Mouse (Mus musculus): ENCODE results near the gene Gabarapl1. TPM values are rescaled to one million over a fixed set of nuclear protein-coding genes. Genes with fewer than 3 reads are reported as not detected.
"Not testable (repeated sequence)": the region's sequence is repeated elsewhere in the genome, so short reads cannot be mapped to it uniquely, and the experiment has no call there.

Gabarapl1 gene
- 53.6 TPM for polyA plus RNA-seq (2012; fragmentation: generic; extraction: Trizol)

- Histone ChIP-seq H3K4me3 (peak within 1 kb of the TSS; percentile 95), H3K27me3 (ENCODE audit: control insufficient read depth, insufficient read depth, insufficient read length) (no peaks in the 10 kb centered on the region)
- TF ChIP-seq REST (IDR thresholded peaks at IDR 0.05; ENCODE audit: insufficient read depth, insufficient read length) = no peak
- no peak for TF ChIP-seq MYOG (IDR thresholded peaks at IDR 0.05; ENCODE audit: control insufficient read depth in 1 of 3, insufficient read depth in 1 of 3, insufficient read length in 2 of 3, low read depth in 2 of 3)
- TF ChIP-seq CEBPB (IDR thresholded peaks at IDR 0.05; ENCODE audit: insufficient read depth, poor library complexity, severe bottlenecking) = no peak
- no peak for TF ChIP-seq TCF3 (IDR thresholded peaks at IDR 0.05; ENCODE audit: insufficient read length, low read depth)
- TF ChIP-seq POLR2A (IDR thresholded peaks at IDR 0.05; ENCODE audit: insufficient read length, low read depth) = peak; percentile 33
- no peak for TF ChIP-seq MAX (IDR thresholded peaks at IDR 0.05; ENCODE audit: low read depth)
- TF ChIP-seq USF1 (IDR thresholded peaks at IDR 0.05; ENCODE audit: low read depth) = no peak
- no peak for TF ChIP-seq E2F4 (IDR thresholded peaks at IDR 0.05; ENCODE audit: insufficient read depth)
These were observed at the start of gene Gabarapl1 for GRCm38 (mm10) chr6:129532942-129533860. Gene Gabarapl1, plus strand, starts transcription at chr6:129533160.

GRCm38 (mm10) chr6:129494924-129495323 lies 38.0 kb upstream of the Gabarapl1 start:
- Histone ChIP-seq H3K79me2 (ENCODE audit: control insufficient read depth, insufficient read depth) (no peaks in the 10 kb centered on the region), H3K4me2 (ENCODE audit: low read depth) (no peak overlapping the region), H3K36me3 (ENCODE audit: control insufficient read depth, insufficient read depth) (no peaks in the 10 kb centered on the region), H3K4me3 (no peak overlapping the region), H3K27me3 (ENCODE audit: control insufficient read depth, insufficient read depth, insufficient read length) (no peaks in the 10 kb centered on the region), H3ac (ENCODE audit: control insufficient read depth, insufficient read length) (no peak overlapping the region)
- TF ChIP-seq TCF12 (IDR thresholded peaks at IDR 0.05; ENCODE audit: insufficient read depth, poor library complexity, severe bottlenecking) (no peak), CEBPB (IDR thresholded peaks at IDR 0.05; ENCODE audit: insufficient read depth, poor library complexity, severe bottlenecking) (no peak), MYOG (IDR thresholded peaks at IDR 0.05; ENCODE audit: control insufficient read depth in 1 of 3, insufficient read depth in 1 of 3, insufficient read length in 2 of 3, low read depth in 2 of 3) (no peak), SRF (IDR thresholded peaks at IDR 0.05; ENCODE audit: control insufficient read depth, insufficient read length, low read depth) (no peak), MYOD1 (IDR thresholded peaks at IDR 0.05; ENCODE audit: control insufficient read depth in 1 of 3, insufficient read length in 2 of 3, low read depth in 2 of 3) (no peak), POLR2A (IDR thresholded peaks at IDR 0.05; ENCODE audit: insufficient read length, low read depth) (no peak), TCF3 (IDR thresholded peaks at IDR 0.05; ENCODE audit: insufficient read length, low read depth) (no peak), E2F4 (IDR thresholded peaks at IDR 0.05; ENCODE audit: insufficient read depth) (no peak), REST (IDR thresholded peaks at IDR 0.05; ENCODE audit: insufficient read depth, insufficient read length) (no peak), USF1 (IDR thresholded peaks at IDR 0.05; ENCODE audit: low read depth) (no peak), MAX (IDR thresholded peaks at IDR 0.05; ENCODE audit: low read depth) (no peak), POLR2AphosphoS2 (IDR thresholded peaks at IDR 0.05; ENCODE audit: insufficient read length, low read depth) (no peak)

More at GRCm38 (mm10) chr6:129532942-129533860, at the start of gene Gabarapl1:
- peak within 1 kb of the TSS; percentile 33 for H3ac ChIP-seq (ENCODE audit: control insufficient read depth, insufficient read length)
- H3K36me3 ChIP-seq (ENCODE audit: control insufficient read depth, insufficient read depth) = peaks cover 9% of the 10 kb centered on the region
- H3K4me2 ChIP-seq (ENCODE audit: low read depth) = peak within 1 kb of the TSS; percentile 74
- peaks cover 42% of the 10 kb centered on the region for H3K79me2 ChIP-seq (ENCODE audit: control insufficient read depth, insufficient read depth)

- TF ChIP-seq POLR2A (IDR thresholded peaks at IDR 0.05; ENCODE audit: insufficient read length, low read depth) (no peak), USF1 (IDR thresholded peaks at IDR 0.05; ENCODE audit: low read depth) (no peak), SRF (IDR thresholded peaks at IDR 0.05; ENCODE audit: control insufficient read depth, insufficient read length, low read depth) (no peak), E2F4 (IDR thresholded peaks at IDR 0.05; ENCODE audit: insufficient read depth) (no peak), TCF12 (IDR thresholded peaks at IDR 0.05; ENCODE audit: insufficient read depth, poor library complexity, severe bottlenecking) (no peak), TCF3 (IDR thresholded peaks at IDR 0.05; ENCODE audit: insufficient read length, low read depth) (no peak), REST (IDR thresholded peaks at IDR 0.05; ENCODE audit: insufficient read depth, insufficient read length) (no peak), MYOG (IDR thresholded peaks at IDR 0.05; ENCODE audit: control insufficient read depth in 1 of 3, insufficient read depth in 1 of 3, insufficient read length in 2 of 3, low read depth in 2 of 3) (no peak), CEBPB (IDR thresholded peaks at IDR 0.05; ENCODE audit: insufficient read depth, poor library complexity, severe bottlenecking) (no peak), POLR2AphosphoS2 (IDR thresholded peaks at IDR 0.05; ENCODE audit: insufficient read length, low read depth) (no peak), MYOD1 (IDR thresholded peaks at IDR 0.05; ENCODE audit: control insufficient read depth in 1 of 3, insufficient read length in 2 of 3, low read depth in 2 of 3) (no peak), MAX (IDR thresholded peaks at IDR 0.05; ENCODE audit: low read depth) (no peak)
- H3K79me2 ChIP-seq (ENCODE audit: control insufficient read depth, insufficient read depth) = no peaks in the 10 kb centered on the region
These were observed 35.4 kb upstream of the Gabarapl1 start for GRCm38 (mm10) chr6:129497345-129498218.

GRCm38 (mm10) chr6:129499516-129499915 lies 33.4 kb upstream of the Gabarapl1 start:
- H3K4me3 ChIP-seq; H3K4me2 ChIP-seq (ENCODE audit: low read depth); H3ac ChIP-seq (ENCODE audit: control insufficient read depth, insufficient read length); H3K79me2 ChIP-seq (ENCODE audit: control insufficient read depth, insufficient read depth); H3K27me3 ChIP-seq (ENCODE audit: control insufficient read depth, insufficient read depth, insufficient read length); H3K36me3 ChIP-seq (ENCODE audit: control insufficient read depth, insufficient read depth): not testable (repeated sequence)

More at GRCm38 (mm10) chr6:129497345-129498218, 35.4 kb upstream of the Gabarapl1 start:
- no peaks in the 10 kb centered on the region for H3K36me3 ChIP-seq (ENCODE audit: control insufficient read depth, insufficient read depth)
- no peak overlapping the region for H3K4me3 ChIP-seq
- H3ac ChIP-seq (ENCODE audit: control insufficient read depth, insufficient read length) = no peak overlapping the region
- H3K27me3 ChIP-seq (ENCODE audit: control insufficient read depth, insufficient read depth, insufficient read length) = no peaks in the 10 kb centered on the region
- no peak overlapping the region for H3K4me2 ChIP-seq (ENCODE audit: low read depth)

All from myocyte (in vitro differentiated cells).